Mouse (Mus musculus) forebrain, embryonic 15.5 days (tissue): ENCODE measurements at regions not wholly inside any gene's neighbourhood (a gene's known extent, or its start where the extent isn't known, plus 50 kb on each side); places are given as distances from the start of the nearest gene placed in this dataset.

Source experiments
- ATAC-seq: fragments of 200-750 bp; cut with Nextera tagmentation; replicated peaks from 2 replicates; pipeline ENCODE4 v1.8.0; 2017; ENCODE audit warnings: mild to moderate bottlenecking, moderate TSS enrichment, moderate library complexity
- H3K27ac ChIP-seq: fragments of 300-500 bp; sonication (generic); replicated peaks from 2 replicates; pipeline ENCODE4 v1.5.1; 2015; ENCODE audit warnings: mild to moderate bottlenecking, inconsistent platforms
- H3K27me3 ChIP-seq: fragments of 300-500 bp; sonication (generic); 2 replicates; pipeline ENCODE4 v1.6.1; 2015; ENCODE audit warnings: inconsistent platforms
- H3K36me3 ChIP-seq: fragments of 300-500 bp; sonication (generic); 2 replicates; pipeline ENCODE4 v1.6.1; 2015; ENCODE audit warnings: mild to moderate bottlenecking, inconsistent platforms
- H3K4me1 ChIP-seq: fragments of 300-500 bp; sonication (generic); 2 replicates; pipeline ENCODE4 v1.6.1; 2015; ENCODE audit warnings: inconsistent platforms
- H3K4me2 ChIP-seq: fragments of 300-500 bp; sonication (generic); replicated peaks from 2 replicates; pipeline ENCODE4 v1.6.1; 2015; ENCODE audit warnings: mild to moderate bottlenecking, inconsistent platforms
- H3K4me3 ChIP-seq: fragments of 300-500 bp; sonication (generic); 2 replicates; pipeline ENCODE4 v1.5.1; 2015; ENCODE audit warnings: mild to moderate bottlenecking, inconsistent platforms
- H3K9ac ChIP-seq: fragments of 300-500 bp; sonication (generic); replicated peaks from 2 replicates; pipeline ENCODE4 v1.6.1; 2015; ENCODE audit warnings: mild to moderate bottlenecking, inconsistent platforms
- H3K9me3 ChIP-seq: fragments of 300-500 bp; sonication (generic); 2 replicates; pipeline ENCODE4 v1.6.1; 2016; ENCODE audit warnings: inconsistent platforms
- WGBS: fragments of 180-500 bp; shearing (Covaris S2); methylation state at CpG from one replicate; pipeline ENCODE4 v1.1.7; 2015; ENCODE audit warnings: mixed read lengths; 5-methylcytosine and 5-hydroxymethylcytosine counted together

DNA sequence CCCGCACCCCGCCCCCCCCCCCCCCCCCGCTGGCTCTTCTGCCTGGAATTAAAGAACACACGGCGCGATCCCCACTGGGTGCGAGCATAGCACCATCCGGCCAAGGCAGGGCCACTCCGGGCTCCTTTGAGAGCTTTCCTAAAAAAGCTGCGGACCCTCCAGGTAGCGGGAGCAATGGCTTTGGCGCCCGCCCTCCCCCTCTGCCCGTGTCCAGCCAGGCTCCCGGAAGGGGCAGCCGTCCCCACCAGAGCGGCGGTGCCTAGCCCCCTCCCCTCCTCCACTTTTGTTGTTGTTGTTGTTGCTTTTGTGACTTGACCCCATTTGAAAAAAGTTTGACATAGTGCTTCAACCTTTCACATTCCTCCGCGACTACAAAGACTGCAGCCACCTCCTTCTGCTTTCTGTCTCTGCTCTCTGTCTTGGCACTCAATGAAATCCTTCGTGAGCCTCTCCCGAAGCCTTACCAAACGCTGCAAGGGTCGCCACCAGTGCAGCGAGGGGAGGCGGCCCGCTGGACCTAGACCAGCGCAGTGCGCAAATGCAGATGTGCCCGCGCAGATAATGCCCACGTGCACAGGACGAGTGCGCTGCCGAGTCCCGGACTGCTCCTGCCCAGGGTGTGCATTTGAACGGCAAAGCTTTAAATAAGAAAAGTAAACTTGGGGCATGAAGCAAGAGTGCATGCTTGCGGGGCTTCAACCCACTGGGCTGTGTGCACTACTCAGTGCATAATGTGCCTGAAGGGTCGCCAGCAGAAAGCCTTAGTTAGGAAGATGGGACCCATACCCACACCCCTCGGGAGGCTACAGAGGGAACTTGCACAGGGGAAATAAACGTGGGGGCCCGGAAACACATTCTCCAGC is 179.0 kb upstream of the Xlr start:
- H3K9ac ChIP-seq, result no peak overlapping the region
- H3K4me3 ChIP-seq, result peak overlapping the region; percentile 41
- H3K4me1 ChIP-seq, result peaks cover 7% of the 10 kb centered on the region; the same call in 1 of the 2 replicates
- no peak overlapping the region for H3K27ac ChIP-seq
- H3K9me3 ChIP-seq, result no peaks in the 10 kb centered on the region
- H3K36me3 ChIP-seq, result no peaks in the 10 kb centered on the region
- peak; percentile 63; the same call in 1 of the 2 replicates for ATAC-seq
- H3K4me2 ChIP-seq, result peak overlapping the region; percentile 67
- H3K27me3 ChIP-seq, result no peaks in the 10 kb centered on the region; the same call in 1 of the 2 replicates
- 20% methylated on average over 38 of the region's 42 CpGs for WGBS

DNA sequence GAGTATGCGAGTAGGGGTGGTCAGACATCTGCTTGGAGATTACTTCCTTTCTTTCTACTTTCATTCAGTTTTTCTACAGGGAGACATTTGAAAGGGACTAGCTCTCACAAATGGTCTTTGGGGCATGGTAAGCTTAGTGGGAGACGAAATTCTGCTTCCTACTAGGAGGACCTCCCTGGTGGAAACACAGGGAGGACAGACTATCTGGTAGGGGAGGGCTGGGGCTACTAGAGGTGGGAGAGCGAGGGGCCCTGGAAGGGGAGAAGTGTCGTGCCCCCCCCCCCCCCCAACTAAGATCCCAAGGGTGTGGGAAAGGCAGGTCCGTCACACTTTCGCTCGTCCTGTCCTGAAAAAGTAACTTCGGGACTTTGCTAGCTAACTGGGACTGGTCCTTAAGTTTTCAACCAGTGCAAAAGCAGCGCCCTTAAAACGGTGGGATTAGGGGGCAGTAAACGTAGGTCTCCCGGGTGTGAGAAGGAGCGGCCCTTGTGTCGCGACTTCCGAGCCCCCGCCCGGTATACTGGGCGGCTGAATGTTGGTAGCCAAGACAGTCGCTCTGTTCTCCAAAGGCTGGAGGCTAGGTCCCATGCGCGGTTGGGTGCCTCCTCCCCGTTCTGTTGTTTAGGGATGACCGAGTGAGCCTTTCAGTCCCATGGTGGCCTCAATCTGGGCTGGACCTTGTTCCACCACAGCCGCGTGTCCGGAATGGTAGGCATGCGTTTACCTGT is 178.2 kb upstream of the Xlr start:
- peak overlapping the region; percentile 67 for H3K4me2 ChIP-seq
- 19% methylated on average over 28 of the region's 28 CpGs for WGBS
- peaks cover 7% of the 10 kb centered on the region; the same call in 1 of the 2 replicates for H3K4me1 ChIP-seq
- peak overlapping the region; percentile 41 for H3K4me3 ChIP-seq
- H3K36me3 ChIP-seq, result no peaks in the 10 kb centered on the region
- no peaks in the 10 kb centered on the region for H3K9me3 ChIP-seq
- peak; percentile 51 for ATAC-seq
- no peak overlapping the region for H3K27ac ChIP-seq
- H3K27me3 ChIP-seq, result no peaks in the 10 kb centered on the region; the same call in 1 of the 2 replicates
- H3K9ac ChIP-seq, result no peak overlapping the region

DNA sequence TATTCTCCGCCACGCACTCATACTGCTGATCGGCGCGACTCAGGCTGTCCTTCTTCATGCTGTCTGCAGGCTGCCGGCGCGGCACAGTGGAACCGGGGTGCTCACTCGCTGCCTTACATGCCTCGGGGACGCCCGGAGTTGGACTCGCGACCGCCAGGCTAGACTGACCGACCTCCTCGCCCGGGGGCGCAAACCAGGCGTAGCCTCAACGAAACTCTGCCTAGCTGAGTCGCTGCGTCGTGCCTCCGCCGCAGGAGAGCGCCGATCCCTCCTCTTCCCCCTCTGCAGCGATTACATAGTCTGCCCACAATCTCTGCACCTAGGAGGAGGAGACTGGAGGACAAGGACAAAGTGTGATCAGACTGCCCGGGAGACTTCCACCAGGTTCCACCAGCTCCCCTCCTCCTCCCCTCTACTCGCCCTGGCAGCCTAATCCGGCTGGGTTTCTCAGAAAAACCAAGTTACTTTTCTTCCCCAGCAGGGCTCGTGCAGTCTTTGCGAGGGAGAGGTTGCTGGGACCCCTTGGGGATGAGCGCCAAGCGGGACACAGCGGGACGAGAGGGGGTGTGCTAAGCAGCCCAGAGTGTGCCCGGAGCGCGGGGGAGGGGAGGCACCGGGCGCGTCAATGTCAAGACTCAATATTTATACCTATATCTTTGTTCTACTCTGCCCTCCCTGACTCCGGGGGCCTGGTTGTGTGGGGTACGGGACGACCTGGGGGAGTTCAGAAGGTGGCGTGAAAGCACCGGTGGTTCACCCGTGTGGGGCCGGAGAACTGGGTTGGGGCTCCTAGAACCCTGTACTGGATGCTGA is 177.4 kb upstream of the Xlr start:
- WGBS, result 20% methylated on average over 52 of the region's 52 CpGs
- Histone ChIP-seq H3K27ac (no peak overlapping the region), H3K9ac (peak overlapping the region; percentile 36), H3K4me3 (peak overlapping the region; percentile 41), H3K27me3 (no peaks in the 10 kb centered on the region; the same call in 1 of the 2 replicates), H3K9me3 (no peaks in the 10 kb centered on the region), H3K4me2 (peak overlapping the region; percentile 67), H3K4me1 (peaks cover 7% of the 10 kb centered on the region; the same call in 1 of the 2 replicates), H3K36me3 (no peaks in the 10 kb centered on the region)
- ATAC-seq, result peak; percentile 75
